Mouse (Mus musculus) liver, embryonic 14.5 days (tissue): ENCODE data around the gene Eif5a.

Experiments used
- CTCF ChIP-seq: IDR thresholded peaks from 2 replicates; pipeline ENCODE4 v1.5.1; 2016; ENCODE audit warnings: antibody characterized with exemption, low read depth, control low read depth
- EP300 ChIP-seq: IDR thresholded peaks from 2 replicates; pipeline ENCODE4 v1.6.1; 2016; ENCODE audit warnings: antibody characterized with exemption, low read depth

GRCm38 (mm10) chr11:69904311-69904710 is 17.4 kb downstream of the Eif5a start:
- TF ChIP-seq CTCF: no peak
- TF ChIP-seq EP300: no peak
